Mouse (Mus musculus): ENCODE results near the gene Gm10840. TPM values are rescaled to one million over a fixed set of nuclear protein-coding genes. Genes with fewer than 3 reads are reported as not detected.

Gene Gm10840
- total and polyA plus RNA-seq, 2 experiments: not detected

DNA sequence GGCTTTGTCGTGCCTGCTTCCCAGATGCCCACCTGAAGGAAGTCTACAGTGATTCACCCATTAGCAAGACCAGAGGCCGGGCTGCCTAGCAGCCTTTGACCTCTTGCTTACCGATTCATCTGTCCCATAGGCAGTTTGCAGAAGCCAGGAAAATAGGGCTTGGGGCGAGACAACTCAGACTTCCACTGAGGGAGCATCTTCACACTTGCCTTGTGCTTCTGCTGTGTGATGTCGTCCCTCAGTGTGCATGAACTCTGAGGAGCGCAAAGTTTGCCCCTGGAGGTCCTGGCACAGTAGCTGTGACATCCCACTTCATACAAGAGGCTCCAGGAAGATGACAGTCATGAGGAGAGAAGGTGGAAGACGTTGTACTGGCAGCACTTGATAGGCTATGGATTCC, 3.5 kb upstream of the Gm10840 start:
- Histone ChIP-seq H3K79me2 (ENCODE audit: control insufficient read depth, insufficient read depth, low read length) (no peaks in the 10 kb centered on the region), H3K27ac (replicated peaks; ENCODE audit: insufficient read depth, low read depth, low read length) (no peak overlapping the region), H3K36me3 (ENCODE audit: control insufficient read depth, insufficient read depth, low read length) (peaks cover 2% of the 10 kb centered on the region; the same call in 1 of the 2 replicates), H3K9ac (ENCODE audit: low read depth, low read length) (no peak overlapping the region), H3K4me3 (ENCODE audit: insufficient read depth, low read depth, low read length) (no peak overlapping the region), H3K27me3 (ENCODE audit: control insufficient read depth, insufficient read depth, low read length) (no peaks in the 10 kb centered on the region), H3K4me1 (ENCODE audit: control insufficient read depth, insufficient read depth, low read length) (peaks cover 16% of the 10 kb centered on the region)
- TF ChIP-seq POLR2A (IDR thresholded peaks at IDR 0.05; ENCODE audit: extremely low read depth, insufficient read depth, low read length): no peak
- TF ChIP-seq CTCF (IDR thresholded peaks at IDR 0.05; ENCODE audit: low read depth, low read length): no peak
- DNase-seq (ENCODE audit: extremely low read depth, low read depth, low spot score): no peak
- WGBS: 73% methylated on average over 7 of the region's 7 CpGs

DNA sequence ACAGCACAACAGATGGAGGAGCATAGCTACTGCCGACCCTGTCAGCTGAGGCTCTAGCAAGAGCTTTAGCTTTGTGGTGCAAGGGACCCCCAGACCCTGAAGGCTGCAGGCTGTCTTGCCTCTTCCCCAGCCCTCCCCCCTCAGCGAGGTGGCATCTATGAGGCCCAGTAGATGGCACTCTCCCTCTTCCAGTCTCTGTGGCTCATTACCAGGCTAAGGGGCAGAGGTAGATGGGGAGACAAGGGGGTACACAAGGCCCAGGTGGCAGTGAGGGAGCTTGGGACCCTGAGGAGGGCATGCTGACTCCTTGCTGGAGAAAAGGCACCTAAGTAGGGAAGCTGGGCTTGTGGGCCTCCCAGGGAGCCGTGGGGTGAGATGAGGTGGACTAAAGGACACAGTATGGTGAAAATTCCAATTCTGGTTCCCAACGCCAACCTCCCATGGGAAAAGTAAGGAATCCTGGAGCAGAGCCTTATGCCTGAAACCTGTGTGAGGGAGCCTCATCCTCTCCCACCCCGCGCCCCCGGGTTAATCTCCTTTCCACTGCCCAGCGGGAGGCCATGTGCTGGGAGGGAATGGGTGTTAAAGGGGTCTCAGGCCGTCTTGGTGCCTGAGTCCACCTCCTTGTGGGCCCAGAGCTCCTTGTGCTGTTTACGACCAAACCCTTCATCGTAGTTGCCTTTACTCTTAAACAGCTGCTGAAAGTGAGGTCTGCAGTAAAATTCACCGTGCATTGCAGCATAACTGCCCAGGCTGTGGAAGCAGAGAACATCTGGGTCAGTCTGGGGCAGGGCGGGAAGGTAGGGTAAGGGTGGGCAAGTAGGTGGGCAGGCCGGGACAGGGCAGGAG, 2.3 kb upstream of the Gm10840 start:
- Histone ChIP-seq H3K9ac (ENCODE audit: low read depth, low read length) (no peak overlapping the region), H3K36me3 (ENCODE audit: control insufficient read depth, insufficient read depth, low read length) (no peaks in the 10 kb centered on the region), H3K27ac (replicated peaks; ENCODE audit: insufficient read depth, low read depth, low read length) (no peak overlapping the region), H3K27me3 (ENCODE audit: control insufficient read depth, insufficient read depth, low read length) (no peaks in the 10 kb centered on the region), H3K4me3 (ENCODE audit: insufficient read depth, low read depth, low read length) (peak overlapping the region; percentile 66; the same call in 1 of the 2 replicates), H3K4me1 (ENCODE audit: control insufficient read depth, insufficient read depth, low read length) (peaks cover 16% of the 10 kb centered on the region), H3K79me2 (ENCODE audit: control insufficient read depth, insufficient read depth, low read length) (no peaks in the 10 kb centered on the region)
- no peak for TF ChIP-seq POLR2A (IDR thresholded peaks at IDR 0.05; ENCODE audit: extremely low read depth, insufficient read depth, low read length)
- peak; percentile 77 for TF ChIP-seq CTCF (IDR thresholded peaks at IDR 0.05; ENCODE audit: low read depth, low read length)
- 73% methylated on average over 14 of the region's 14 CpGs for WGBS
- no peak for DNase-seq (ENCODE audit: extremely low read depth, low read depth, low spot score)

DNA sequence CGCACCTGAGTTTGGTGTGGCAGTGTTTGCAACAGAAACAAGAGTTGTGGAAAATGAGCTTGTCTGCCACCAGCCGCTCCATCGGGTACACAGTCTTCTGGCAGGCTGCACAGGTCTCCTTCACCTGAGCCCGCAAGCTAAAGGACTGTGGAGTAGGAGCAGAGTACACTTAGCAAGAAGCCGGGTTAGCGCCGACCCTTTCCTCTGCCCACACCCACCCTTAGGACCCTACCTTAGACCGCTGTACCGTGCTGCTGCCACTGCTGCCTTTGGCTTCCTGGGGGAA, 1.8 kb upstream of the Gm10840 start:
- TF ChIP-seq POLR2A (IDR thresholded peaks at IDR 0.05; ENCODE audit: extremely low read depth, insufficient read depth, low read length) (no peak), CTCF (IDR thresholded peaks at IDR 0.05; ENCODE audit: low read depth, low read length) (no peak)
- H3K9ac ChIP-seq (ENCODE audit: low read depth, low read length): peak overlapping the region; percentile 37; the same call in 1 of the 2 replicates
- no peak overlapping the region for H3K27ac ChIP-seq (replicated peaks; ENCODE audit: insufficient read depth, low read depth, low read length)
- H3K36me3 ChIP-seq (ENCODE audit: control insufficient read depth, insufficient read depth, low read length): no peaks in the 10 kb centered on the region
- no peaks in the 10 kb centered on the region for H3K27me3 ChIP-seq (ENCODE audit: control insufficient read depth, insufficient read depth, low read length)
- H3K4me1 ChIP-seq (ENCODE audit: control insufficient read depth, insufficient read depth, low read length): peaks cover 16% of the 10 kb centered on the region
- H3K4me3 ChIP-seq (ENCODE audit: insufficient read depth, low read depth, low read length): peak overlapping the region; percentile 66
- no peaks in the 10 kb centered on the region for H3K79me2 ChIP-seq (ENCODE audit: control insufficient read depth, insufficient read depth, low read length)
- DNase-seq (ENCODE audit: extremely low read depth, low read depth, low spot score): no peak
- 47% methylated on average over 9 of the region's 9 CpGs for WGBS

DNA sequence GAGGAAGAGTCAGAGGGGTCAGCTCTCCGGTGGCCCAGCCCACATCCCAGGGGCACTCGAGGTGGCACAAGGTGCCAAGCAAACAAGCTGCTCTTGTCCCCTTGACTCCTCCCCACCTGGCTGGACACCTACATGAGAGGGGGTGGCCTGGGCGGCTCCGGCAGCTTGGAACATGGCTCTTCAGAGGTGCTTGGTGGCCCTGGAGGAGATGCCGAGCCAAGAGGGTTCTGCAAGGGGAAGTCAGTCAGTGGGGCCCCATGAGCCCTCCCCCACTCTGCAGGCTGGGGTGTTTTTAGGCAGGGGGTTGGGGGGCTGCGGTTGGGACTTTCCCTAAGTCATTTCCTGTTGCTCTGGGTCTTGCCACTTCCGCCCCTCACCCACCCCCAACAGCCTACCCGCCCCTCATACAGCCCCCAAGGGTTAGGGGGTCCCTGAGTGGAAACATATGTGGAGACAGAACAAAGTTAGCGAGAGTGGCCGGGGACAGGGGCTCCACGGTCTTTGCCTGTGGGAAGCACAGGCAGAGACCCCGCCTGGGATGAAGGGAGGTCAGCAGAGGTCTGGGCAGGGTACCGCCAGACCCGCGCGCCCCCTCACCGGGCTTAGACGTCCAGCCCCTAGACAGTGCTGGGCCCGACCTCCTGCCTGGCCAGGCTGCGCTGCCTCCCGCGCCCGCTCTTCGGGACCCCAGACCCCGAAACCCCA, 1.3 kb upstream of the Gm10840 start:
- no peak overlapping the region; the same call in 1 of the 2 replicates for H3K27ac ChIP-seq (replicated peaks; ENCODE audit: insufficient read depth, low read depth, low read length)
- H3K4me1 ChIP-seq (ENCODE audit: control insufficient read depth, insufficient read depth, low read length): peaks cover 11% of the 10 kb centered on the region
- H3K4me3 ChIP-seq (ENCODE audit: insufficient read depth, low read depth, low read length): peak overlapping the region; percentile 66
- peak; percentile 42 for DNase-seq (ENCODE audit: extremely low read depth, low read depth, low spot score)
- TF ChIP-seq CTCF (IDR thresholded peaks at IDR 0.05; ENCODE audit: low read depth, low read length) (no peak), POLR2A (IDR thresholded peaks at IDR 0.05; ENCODE audit: extremely low read depth, insufficient read depth, low read length) (no peak)
- 1% methylated on average over 14 of the region's 25 CpGs for WGBS
- no peaks in the 10 kb centered on the region for H3K79me2 ChIP-seq (ENCODE audit: control insufficient read depth, insufficient read depth, low read length)
- H3K27me3 ChIP-seq (ENCODE audit: control insufficient read depth, insufficient read depth, low read length): no peaks in the 10 kb centered on the region
- no peaks in the 10 kb centered on the region for H3K36me3 ChIP-seq (ENCODE audit: control insufficient read depth, insufficient read depth, low read length)
- peak overlapping the region; percentile 82 for H3K9ac ChIP-seq (ENCODE audit: low read depth, low read length)

DNA sequence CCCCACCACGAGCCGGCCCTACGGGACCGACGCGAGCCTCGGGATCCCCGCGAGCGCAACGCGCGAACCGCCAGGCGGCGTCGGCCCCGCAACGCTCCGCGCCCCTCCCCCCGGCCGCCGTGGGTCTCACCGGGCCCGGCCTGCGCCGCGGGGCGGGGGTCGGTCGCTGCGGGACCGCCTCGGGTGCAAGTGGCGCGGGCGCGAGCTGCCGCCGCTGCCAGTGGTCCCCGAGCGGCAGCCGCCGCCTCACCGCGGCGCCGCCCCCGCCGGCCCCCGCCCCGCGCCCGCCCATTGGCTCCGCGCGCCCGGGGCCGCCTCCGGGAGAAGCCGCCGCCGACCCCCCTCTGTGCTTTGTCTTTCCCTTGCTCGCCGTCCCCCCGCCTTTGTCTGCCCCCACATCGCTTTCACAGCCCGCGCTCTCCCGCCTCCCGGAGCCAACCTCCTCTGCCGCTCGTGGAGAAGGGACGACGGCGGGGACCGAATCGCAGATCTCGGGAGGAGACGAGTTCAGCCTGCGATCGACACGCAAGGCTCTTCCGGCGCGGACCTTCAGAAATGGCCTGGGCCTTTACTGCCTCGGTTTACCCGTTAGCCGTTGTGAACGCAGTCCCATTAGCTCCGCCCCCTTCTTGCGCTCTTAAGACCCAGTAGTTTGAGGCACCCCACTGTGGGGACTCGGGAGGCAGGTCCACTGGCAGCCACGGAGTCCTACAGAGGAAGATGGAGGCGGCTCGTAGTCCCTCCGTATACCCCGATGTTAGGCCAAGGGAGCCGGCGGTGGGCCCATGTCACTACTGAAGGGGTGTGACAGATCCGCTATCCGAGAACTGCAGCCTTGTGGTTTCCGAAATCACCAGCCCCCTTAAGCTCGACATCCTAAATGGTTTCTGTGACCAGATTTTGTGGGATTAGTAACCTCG, 469 bp upstream of the Gm10840 start:
- Histone ChIP-seq H3K27me3 (ENCODE audit: control insufficient read depth, insufficient read depth, low read length) (no peaks in the 10 kb centered on the region), H3K4me1 (ENCODE audit: control insufficient read depth, insufficient read depth, low read length) (peaks cover 5% of the 10 kb centered on the region; the same call in 1 of the 2 replicates), H3K9ac (ENCODE audit: low read depth, low read length) (peak overlapping the region; percentile 82), H3K4me3 (ENCODE audit: insufficient read depth, low read depth, low read length) (peak overlapping the region; percentile 66), H3K79me2 (ENCODE audit: control insufficient read depth, insufficient read depth, low read length) (no peaks in the 10 kb centered on the region), H3K36me3 (ENCODE audit: control insufficient read depth, insufficient read depth, low read length) (no peaks in the 10 kb centered on the region), H3K27ac (replicated peaks; ENCODE audit: insufficient read depth, low read depth, low read length) (peak overlapping the region; percentile 16)
- TF ChIP-seq POLR2A (IDR thresholded peaks at IDR 0.05; ENCODE audit: extremely low read depth, insufficient read depth, low read length): peak; percentile 54; the same call in 1 of the 2 replicates
- peak; percentile 40; the same call in 1 of the 2 replicates for TF ChIP-seq CTCF (IDR thresholded peaks at IDR 0.05; ENCODE audit: low read depth, low read length)
- 3% methylated on average over 97 of the region's 106 CpGs for WGBS
- DNase-seq (ENCODE audit: extremely low read depth, low read depth, low spot score): peak; percentile 28

Data from liver, adult 2 months (tissue).